Mouse (Mus musculus) bone marrow macrophage, adult 2 months (primary cell): ENCODE measurements around the gene Prep. TPM values are rescaled to one million over a fixed set of nuclear protein-coding genes. Genes with fewer than 3 reads are reported as not detected.
"Not testable (repeated sequence)": the region's sequence is repeated elsewhere in the genome, so short reads cannot be mapped to it uniquely, and the experiment has no call there.

ENCODE experiments used
- H3K27ac ChIP-seq: 2 replicates; pipeline ENCODE4 v1.5.1; 2012; ENCODE audit warnings: low read depth, low read length; ENCODE audit not compliant: insufficient read depth
- H3K4me1 ChIP-seq: 2 replicates; pipeline ENCODE4 v1.6.1; 2012; ENCODE audit warnings: low read length; ENCODE audit not compliant: control insufficient read depth, insufficient read depth
- H3K4me3 ChIP-seq: 2 replicates; pipeline ENCODE4 v1.5.1; 2012; ENCODE audit warnings: mild to moderate bottlenecking, low read length, moderate library complexity; ENCODE audit not compliant: insufficient read depth
- CTCF ChIP-seq: IDR thresholded peaks from 2 replicates; pipeline ENCODE4 v1.5.1; 2012; ENCODE audit warnings: low read depth, mild to moderate bottlenecking, low read length, moderate library complexity
- POLR2A ChIP-seq: IDR thresholded peaks from 2 replicates; pipeline ENCODE4 v1.6.1; 2012; ENCODE audit warnings: mild to moderate bottlenecking, low read depth, low read length, borderline replicate concordance
- polyA plus RNA-seq: library from polyadenylated mRNA; stranded (reverse); fragments of >200 nt; gene quantifications from 2 replicates; pipeline ENCODE4 v1.2.4, GENCODE M21; 2012; ENCODE audit not compliant: missing spikeins, insufficient read depth, insufficient read length

Prep gene
- polyA plus RNA-seq, 1 experiment = 6.2 TPM

GRCm38 (mm10) chr10:45074543-45074942 is 7.5 kb downstream of the Prep start:
- Histone ChIP-seq H3K4me3 (no peak overlapping the region), H3K27ac (no peak overlapping the region), H3K4me1 (peaks cover 2% of the 10 kb centered on the region; the same call in 1 of the 2 replicates)
- no peak for TF ChIP-seq POLR2A
- TF ChIP-seq CTCF = no peak

GRCm38 (mm10) chr10:45075491-45076051 is 8.6 kb downstream of the Prep start:
- Histone ChIP-seq H3K27ac (no peak overlapping the region), H3K4me1 (no peaks in the 10 kb centered on the region), H3K4me3 (no peak overlapping the region)
- TF ChIP-seq CTCF (no peak), POLR2A (no peak)

GRCm38 (mm10) chr10:45076585-45076984 is 9.6 kb downstream of the Prep start:
- no peak overlapping the region for H3K27ac ChIP-seq
- no peak for TF ChIP-seq CTCF
- no peak for TF ChIP-seq POLR2A
- H3K4me1 ChIP-seq = no peaks in the 10 kb centered on the region
- no peak overlapping the region for H3K4me3 ChIP-seq

- no peaks in the 10 kb centered on the region; the same call in 1 of the 2 replicates for H3K4me1 ChIP-seq
- no peak overlapping the region for H3K27ac ChIP-seq
- H3K4me3 ChIP-seq = no peak overlapping the region
- no peak for TF ChIP-seq POLR2A
- TF ChIP-seq CTCF = no peak
Observed at GRCm38 (mm10) chr10:45077353-45077752, 10.3 kb downstream of the Prep start.

- peaks cover 4% of the 10 kb centered on the region; the same call in 1 of the 2 replicates for H3K4me1 ChIP-seq
Observed at GRCm38 (mm10) chr10:45079756-45080155, 12.8 kb downstream of the Prep start.

GRCm38 (mm10) chr10:45080490-45080889 is 13.5 kb downstream of the Prep start:
- H3K4me1 ChIP-seq = peaks cover 4% of the 10 kb centered on the region; the same call in 1 of the 2 replicates
- no peak overlapping the region for H3K4me3 ChIP-seq
- H3K27ac ChIP-seq = no peak overlapping the region
- no peak for TF ChIP-seq CTCF

More at GRCm38 (mm10) chr10:45079756-45080155, 12.8 kb downstream of the Prep start:
- TF ChIP-seq POLR2A (no peak), CTCF (no peak)
- no peak overlapping the region for H3K4me3 ChIP-seq
- no peak overlapping the region for H3K27ac ChIP-seq

- Histone ChIP-seq H3K4me1 (peaks cover 4% of the 10 kb centered on the region; the same call in 1 of the 2 replicates), H3K4me3 (no peak overlapping the region), H3K27ac (no peak overlapping the region)
- TF ChIP-seq CTCF = no peak
- TF ChIP-seq POLR2A = no peak
Observed at GRCm38 (mm10) chr10:45082730-45083129, 15.7 kb downstream of the Prep start.

- H3K4me3 ChIP-seq, H3K27ac ChIP-seq, H3K4me1 ChIP-seq: not testable (repeated sequence)
Observed at GRCm38 (mm10) chr10:45084002-45084401, 17.0 kb downstream of the Prep start.

- no peak for TF ChIP-seq CTCF
- H3K27ac ChIP-seq = no peak overlapping the region
- H3K4me1 ChIP-seq = peaks cover 4% of the 10 kb centered on the region; the same call in 1 of the 2 replicates
- no peak overlapping the region for H3K4me3 ChIP-seq
Observed at GRCm38 (mm10) chr10:45084471-45084870, 17.5 kb downstream of the Prep start.

GRCm38 (mm10) chr10:45085315-45085714 is 18.3 kb downstream of the Prep start:
- no peak overlapping the region for H3K4me3 ChIP-seq
- H3K27ac ChIP-seq = no peak overlapping the region
- peaks cover 4% of the 10 kb centered on the region; the same call in 1 of the 2 replicates for H3K4me1 ChIP-seq
- no peak for TF ChIP-seq POLR2A
- no peak for TF ChIP-seq CTCF

- TF ChIP-seq CTCF (peak; percentile 61), POLR2A (no peak)
- Histone ChIP-seq H3K4me3 (no peak overlapping the region), H3K27ac (no peak overlapping the region), H3K4me1 (peaks cover 4% of the 10 kb centered on the region; the same call in 1 of the 2 replicates)
Observed at GRCm38 (mm10) chr10:45086637-45087036, 19.6 kb downstream of the Prep start.
